Mouse (Mus musculus) heart, adult 18-20 months (tissue): ENCODE measurements around the gene Wt1. TPM values are rescaled to one million over a fixed set of nuclear protein-coding genes. Genes with fewer than 3 reads are reported as not detected.

Experiments used
- DNase-seq, 2 experiments: peaks; one replicate each; pipeline ENCODE4 v3.0.0; 2021 to 2022; ENCODE audit warnings: mixed read lengths in 1 of 2
- total RNA-seq, 2 experiments: library from RNA; stranded (reverse); gene quantifications; 2 replicates each; pipeline ENCODE4 v1.2.3; 2021

Wt1 gene
- total RNA-seq, 2 experiments from 2014 or later: 4.1 to 6.8 TPM

DNA sequence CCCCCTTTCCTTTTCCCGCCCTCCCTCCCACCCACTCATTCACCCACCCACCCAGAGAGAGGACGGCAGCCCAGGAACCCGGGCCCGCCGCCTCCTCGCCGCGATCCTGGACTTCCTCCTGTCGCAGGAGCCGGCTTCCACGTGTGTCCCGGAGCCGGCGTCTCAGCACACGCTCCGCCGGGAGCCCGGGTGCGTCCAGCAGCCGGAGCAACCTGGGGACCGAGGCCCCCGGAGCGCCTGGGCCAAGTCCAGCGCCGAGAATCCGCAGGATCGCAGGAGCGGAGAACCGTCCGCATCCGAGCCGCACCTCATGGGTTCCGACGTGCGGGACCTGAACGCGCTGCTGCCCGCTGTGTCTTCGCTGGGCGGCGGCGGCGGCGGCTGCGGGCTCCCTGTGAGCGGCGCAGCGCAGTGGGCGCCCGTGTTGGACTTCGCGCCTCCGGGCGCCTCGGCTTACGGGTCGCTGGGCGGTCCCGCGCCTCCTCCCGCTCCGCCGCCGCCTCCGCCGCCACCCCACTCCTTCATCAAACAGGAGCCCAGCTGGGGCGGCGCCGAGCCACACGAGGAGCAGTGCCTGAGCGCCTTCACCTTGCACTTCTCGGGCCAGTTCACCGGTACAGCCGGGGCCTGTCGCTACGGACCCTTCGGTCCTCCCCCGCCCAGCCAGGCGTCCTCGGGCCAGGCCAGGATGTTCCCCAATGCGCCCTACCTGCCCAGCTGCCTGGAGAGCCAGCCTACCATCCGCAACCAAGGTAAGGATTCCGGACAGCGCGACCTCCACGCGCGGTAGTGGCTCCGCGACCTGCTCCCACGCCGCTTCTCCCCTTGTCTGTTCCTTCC, 582 bp downstream of the Wt1 start:
- no peak for DNase-seq

DNA sequence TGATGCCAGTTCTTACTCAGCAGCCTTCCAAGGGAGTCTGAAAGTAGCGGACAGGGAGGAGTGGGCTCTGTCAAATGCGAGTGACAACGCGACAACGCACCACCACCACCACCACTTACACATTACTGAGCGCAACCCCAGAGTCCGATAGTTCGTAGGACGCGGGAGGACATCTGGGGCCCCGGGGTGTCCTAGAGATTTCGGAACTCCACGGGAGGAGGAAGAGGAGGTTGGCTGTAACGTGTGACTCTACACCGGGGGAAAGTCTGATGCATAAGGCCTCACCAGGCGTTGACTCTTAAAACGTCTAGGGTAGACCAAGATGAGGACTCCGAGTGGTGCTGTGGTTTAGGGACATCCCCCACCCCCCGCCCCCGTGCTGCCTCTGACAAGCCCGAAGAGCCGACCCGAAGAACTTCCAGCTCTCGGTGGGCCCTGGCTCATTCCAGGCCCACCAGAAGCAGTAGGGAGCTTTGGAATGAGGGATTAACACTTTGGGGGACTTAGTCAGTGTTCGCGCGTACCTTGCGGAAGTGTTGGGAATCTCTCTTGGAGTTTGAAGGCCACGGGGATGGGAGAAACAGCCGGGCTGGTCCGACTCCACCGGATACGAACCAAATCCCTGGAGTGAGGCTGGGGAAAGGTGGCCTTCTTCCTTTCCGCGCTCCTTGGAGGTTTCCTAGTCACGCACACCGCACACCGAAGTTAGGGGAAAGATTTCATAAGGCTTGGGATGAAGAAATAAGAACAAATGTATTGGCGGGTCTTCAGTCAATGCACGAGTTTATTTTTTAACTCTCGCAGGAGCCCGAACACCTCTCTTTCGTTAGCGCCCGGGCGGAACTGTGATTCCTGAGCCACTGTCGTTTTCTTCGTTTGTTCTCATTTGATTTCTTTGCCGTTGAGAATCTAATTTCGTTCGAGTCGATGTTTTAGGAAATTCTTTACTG, 1.5 kb downstream of the Wt1 start:
- DNase-seq: peak in 1 of 2 experiments; percentile 45

- peak in 1 of 2 experiments; percentile 22 for DNase-seq
Observed at GRCm38 (mm10) chr2:105128564-105128963, 2.2 kb downstream of the Wt1 start.

GRCm38 (mm10) chr2:105130351-105131060, 4.2 kb downstream of the Wt1 start:
- peak; percentile 48 to 70 for DNase-seq

- DNase-seq: no peak
Observed at GRCm38 (mm10) chr2:105131061-105131810, 4.9 kb downstream of the Wt1 start.

- DNase-seq: no peak
Observed at GRCm38 (mm10) chr2:105131811-105132100, 5.4 kb downstream of the Wt1 start.

DNA sequence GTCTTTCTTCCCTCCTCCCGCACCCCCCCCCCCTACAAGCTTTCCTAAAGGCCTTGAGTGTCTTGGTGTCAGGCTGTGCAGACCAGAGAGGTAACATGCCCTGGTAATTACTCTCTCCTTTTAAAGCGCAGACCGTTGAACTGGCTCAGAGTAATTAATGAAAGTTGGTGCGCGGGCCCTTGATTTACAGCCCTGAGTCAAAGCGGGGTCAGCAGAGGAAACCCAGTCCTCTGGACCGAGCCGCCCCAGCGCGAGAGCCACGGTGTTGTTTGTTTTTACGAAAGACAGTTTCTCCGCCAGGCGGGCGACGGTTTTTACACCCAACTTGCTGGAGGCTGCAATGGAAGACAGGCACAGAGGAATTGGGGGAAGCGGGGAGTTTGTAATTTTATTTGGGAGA, 6.0 kb downstream of the Wt1 start:
- DNase-seq: no peak

GRCm38 (mm10) chr2:105132933-105133795, 6.8 kb downstream of the Wt1 start:
- no peak for DNase-seq

DNA sequence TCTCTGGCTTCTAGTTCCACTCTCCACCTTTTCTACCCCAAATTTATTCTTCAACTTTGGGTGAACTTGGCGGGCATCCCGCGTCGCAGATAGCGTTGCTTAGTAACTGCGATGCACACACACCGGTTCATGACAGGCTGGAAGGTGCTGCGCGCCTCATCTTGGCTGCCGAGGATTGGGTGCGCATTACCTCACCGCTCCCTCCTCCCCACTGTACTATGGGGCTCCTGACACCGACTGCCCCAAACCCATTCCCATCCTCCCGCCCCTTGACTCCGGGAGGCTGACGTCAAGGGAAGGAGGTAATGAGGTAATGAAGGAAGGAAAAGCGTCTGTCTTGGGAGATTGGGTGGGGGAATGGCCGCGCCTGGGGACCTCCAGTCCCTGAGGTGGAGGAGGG, 8.0 kb downstream of the Wt1 start:
- peak; percentile 46 to 71 for DNase-seq

DNA sequence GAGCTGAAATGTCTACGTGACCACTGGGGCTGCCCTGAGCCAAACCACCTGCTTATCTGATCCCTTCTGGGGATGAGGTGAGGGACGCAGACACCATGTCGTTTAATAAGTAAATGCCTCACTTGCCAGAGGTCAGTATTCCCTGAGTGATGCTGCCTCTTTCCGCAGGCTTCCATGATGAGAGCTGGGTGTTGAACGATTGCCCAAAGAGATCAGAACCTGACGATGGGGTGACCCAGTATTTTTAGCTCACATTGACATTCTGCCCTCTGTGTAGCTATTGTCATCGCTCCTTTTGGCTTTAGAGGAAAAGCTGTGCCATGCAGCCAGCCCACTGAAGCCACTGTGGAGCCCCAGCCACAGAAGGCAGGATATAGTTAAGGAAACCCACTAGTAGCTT, 13.1 kb downstream of the Wt1 start:
- DNase-seq: no peak

- no peak for DNase-seq
Observed at GRCm38 (mm10) chr2:105141371-105141770, 15.0 kb downstream of the Wt1 start.

GRCm38 (mm10) chr2:105143731-105144130, 17.4 kb downstream of the Wt1 start:
- no peak for DNase-seq

DNA sequence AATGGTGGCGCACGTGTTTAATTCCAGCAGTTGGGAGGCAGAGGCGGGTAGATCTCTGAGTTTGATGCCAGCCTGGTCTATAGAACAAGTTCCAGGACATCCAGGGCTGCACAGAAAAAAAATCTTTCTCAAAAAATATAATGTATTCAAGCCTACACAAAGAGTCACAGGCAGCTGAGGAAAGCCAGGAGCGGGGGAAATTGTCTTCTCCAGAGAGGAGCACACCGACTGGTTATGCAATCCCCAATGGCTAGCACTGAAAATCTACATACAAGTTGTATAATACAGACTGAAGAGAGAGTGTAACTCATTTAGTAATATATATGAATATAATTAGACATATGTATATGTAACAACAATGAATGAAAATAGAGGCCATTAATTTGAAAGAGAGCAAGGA, 25.2 kb downstream of the Wt1 start:
- DNase-seq: no peak

GRCm38 (mm10) chr2:105153046-105153445, 26.7 kb downstream of the Wt1 start:
- DNase-seq: no peak

GRCm38 (mm10) chr2:105160949-105161348, 34.6 kb downstream of the Wt1 start:
- no peak for DNase-seq

DNA sequence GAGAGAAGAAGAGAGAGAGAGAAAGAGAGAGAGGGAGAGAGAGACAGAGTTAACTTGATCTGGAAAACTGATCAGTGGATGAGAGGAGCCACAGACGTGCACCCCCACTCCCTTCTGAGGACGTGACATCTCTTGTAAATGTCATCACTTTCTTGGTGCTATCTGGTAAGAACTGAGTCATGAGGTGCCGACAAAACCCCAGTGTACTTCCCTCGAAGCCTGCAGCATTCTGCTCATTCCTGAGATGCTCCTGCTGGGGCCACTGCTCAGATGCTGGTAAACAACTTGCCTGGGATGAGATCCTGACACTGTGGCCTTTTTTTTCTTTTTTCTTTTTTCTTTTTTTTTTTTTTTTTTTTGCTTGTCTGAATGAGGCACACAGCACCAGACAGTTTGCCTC, 36.4 kb downstream of the Wt1 start:
- no peak for DNase-seq

DNA sequence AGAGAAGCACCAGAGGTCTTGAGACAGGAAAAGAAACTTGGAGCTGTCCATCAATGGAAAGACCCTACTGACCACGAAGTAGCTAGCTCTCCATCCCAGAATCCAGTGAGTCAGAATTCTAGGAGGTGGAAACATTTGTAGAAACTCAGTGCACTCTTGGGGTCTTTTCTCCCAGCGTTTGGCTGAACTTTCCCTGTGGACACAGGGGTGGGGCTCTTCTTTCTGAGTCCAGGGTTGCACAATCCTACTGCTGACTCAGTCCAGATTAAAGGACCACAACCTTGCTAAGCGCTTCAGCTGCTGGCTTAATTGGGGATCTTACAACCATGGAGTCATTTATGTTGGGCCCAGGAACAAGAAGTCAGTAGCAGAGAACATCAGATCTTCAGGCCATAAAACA, 41.8 kb downstream of the Wt1 start:
- peak; percentile 21 to 33 for DNase-seq

GRCm38 (mm10) chr2:105174254-105174653, 47.9 kb downstream of the Wt1 start:
- no peak for DNase-seq

DNA sequence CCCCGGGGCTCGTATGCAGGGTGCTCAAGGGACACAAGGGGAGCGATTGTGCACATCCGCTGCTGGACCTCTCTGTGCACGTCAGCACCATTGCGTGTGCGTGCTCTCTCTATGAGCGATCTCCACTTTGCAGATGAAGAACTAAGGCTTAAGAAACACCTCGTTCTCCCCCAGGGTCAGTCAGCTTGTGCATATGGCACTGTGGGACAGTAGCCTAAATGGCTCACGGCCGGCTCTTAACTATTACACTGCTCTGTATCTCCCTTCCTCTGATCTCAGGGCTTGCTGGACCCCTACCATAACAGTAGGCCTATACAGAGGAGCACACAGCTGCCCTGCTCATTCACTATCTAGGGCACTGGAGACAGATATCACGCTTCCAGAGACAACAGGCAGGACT, 52.5 kb downstream of the Wt1 start:
- DNase-seq: no peak

- DNase-seq: no peak
Observed at GRCm38 (mm10) chr2:105182501-105182900, 56.2 kb downstream of the Wt1 start.

DNA sequence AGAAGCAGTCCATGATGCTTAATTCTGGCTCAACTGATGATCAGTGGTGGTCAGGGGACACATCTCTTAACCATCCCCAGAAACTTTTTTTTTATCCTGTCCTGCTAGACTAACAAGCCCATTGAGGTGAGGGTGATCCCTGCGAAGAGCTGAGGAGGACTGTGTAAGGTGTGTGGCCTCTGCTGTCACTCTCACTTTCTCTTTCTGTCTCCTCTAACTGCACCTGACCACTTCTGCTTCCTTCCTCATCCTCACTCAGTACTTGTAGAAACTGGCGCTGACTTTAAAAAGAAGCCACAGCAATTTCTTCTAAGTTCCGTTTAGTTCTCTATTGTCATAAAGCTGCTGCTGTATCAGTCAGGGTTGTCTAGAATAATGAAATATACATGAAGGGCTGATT, 58.8 kb downstream of the Wt1 start:
- DNase-seq: no peak
